Mouse (Mus musculus) left cerebral cortex, adult 18-20 months (tissue): ENCODE data around the gene Tpi1. TPM values are rescaled to one million over a fixed set of nuclear protein-coding genes. Genes with fewer than 3 reads are reported as not detected.
"Not testable (repeated sequence)": the region's sequence is repeated elsewhere in the genome, so short reads cannot be mapped to it uniquely, and the experiment has no call there.

Source experiments
- DNase-seq, 2 experiments: peaks; one replicate each; pipeline ENCODE4 v3.0.0; 2021 to 2022; ENCODE audit warnings: low spot score in 2 of 2, mixed read lengths in 1 of 2
- total RNA-seq, 2 experiments: library from RNA; stranded (reverse); gene quantifications; 2 replicates each; pipeline ENCODE4 v1.2.3; 2021

Tpi1 gene
- total RNA-seq, 2 experiments from 2014 or later: 804 to 847 TPM

GRCm38 (mm10) chr6:124810566-124811402 lies 3.3 kb downstream of the Tpi1 start:
- not testable (repeated sequence) for DNase-seq

GRCm38 (mm10) chr6:124809775-124810538 lies 4.1 kb downstream of the Tpi1 start:
- DNase-seq: no peak

- peak in 1 of 2 experiments; percentile 65 for DNase-seq
These were observed 4.9 kb downstream of the Tpi1 start for GRCm38 (mm10) chr6:124809052-124809774.

- no peak for DNase-seq
These were observed 5.6 kb downstream of the Tpi1 start, which contains the start of gene Spsb2 for GRCm38 (mm10) chr6:124808358-124809012. TSS of gene Spsb2 (plus strand) at chr6:124808661.

GRCm38 (mm10) chr6:124807986-124808357 lies 6.1 kb downstream of the Tpi1 start:
- no peak for DNase-seq

- DNase-seq: peak in 1 of 2 experiments; percentile 50
These were observed 6.7 kb downstream of the Tpi1 start for GRCm38 (mm10) chr6:124807366-124807765.

GRCm38 (mm10) chr6:124806446-124807140 lies 7.5 kb downstream of the Tpi1 start:
- no peak for DNase-seq

GRCm38 (mm10) chr6:124805341-124806321 lies 8.5 kb downstream of the Tpi1 start:
- peak; percentile 96 to 97 for DNase-seq

GRCm38 (mm10) chr6:124804341-124804740 lies 9.8 kb downstream of the Tpi1 start:
- DNase-seq: no peak

GRCm38 (mm10) chr6:124803691-124804090 lies 10.4 kb downstream of the Tpi1 start:
- not testable (repeated sequence) for DNase-seq

- no peak for DNase-seq
These were observed 11.0 kb downstream of the Tpi1 start for GRCm38 (mm10) chr6:124803061-124803460.

GRCm38 (mm10) chr6:124802400-124802799 lies 11.7 kb downstream of the Tpi1 start:
- DNase-seq: not testable (repeated sequence)

GRCm38 (mm10) chr6:124796200-124796599 lies 17.9 kb downstream of the Tpi1 start:
- DNase-seq: no peak

- no peak for DNase-seq
These were observed 18.3 kb downstream of the Tpi1 start for GRCm38 (mm10) chr6:124795781-124796180.

GRCm38 (mm10) chr6:124791911-124792310 lies 22.2 kb downstream of the Tpi1 start:
- DNase-seq: no peak

- DNase-seq: no peak
These were observed 24.0 kb downstream of the Tpi1 start for GRCm38 (mm10) chr6:124790121-124790520.

GRCm38 (mm10) chr6:124789519-124789918 lies 24.6 kb downstream of the Tpi1 start:
- DNase-seq: no peak

- DNase-seq: no peak
These were observed 26.4 kb downstream of the Tpi1 start for GRCm38 (mm10) chr6:124787722-124788121.
